Mouse (Mus musculus) stomach, postnatal 0 days (tissue): ENCODE results near the gene Palld. TPM values are rescaled to one million over a fixed set of nuclear protein-coding genes. Genes with fewer than 3 reads are reported as not detected.
A peak's percentile ranks its signal among the peaks of the same experiment; 100 is the strongest.

Experiments
- ATAC-seq: fragments of 200-750 bp; cut with Nextera tagmentation; 2 replicates; pipeline ENCODE4 v1.8.0; 2017; ENCODE audit not compliant: low FRiP score, low TSS enrichment
- DNase-seq: peaks from one replicate; pipeline ENCODE4 v3.0.0-alpha.2; 2016; ENCODE audit warnings: low spot score
- H3K27ac ChIP-seq: fragments of 300-500 bp; sonication (generic); replicated peaks from 2 replicates; pipeline ENCODE4 v1.5.1; 2014; ENCODE audit warnings: mild to moderate bottlenecking, control low read depth
- H3K27me3 ChIP-seq: fragments of 300-500 bp; sonication (generic); 2 replicates; pipeline ENCODE4 v1.6.1; 2014; ENCODE audit warnings: low read length; ENCODE audit not compliant: control insufficient read depth, insufficient read depth
- H3K36me3 ChIP-seq: fragments of 300-500 bp; sonication (generic); 2 replicates; pipeline ENCODE4 v1.6.1; 2014; ENCODE audit warnings: low read length, mixed read lengths; ENCODE audit not compliant: control insufficient read depth, insufficient read depth
- H3K4me1 ChIP-seq: fragments of 300-500 bp; sonication (generic); replicated peaks from 2 replicates; pipeline ENCODE4 v1.6.1; 2014; ENCODE audit warnings: antibody characterized with exemption; ENCODE audit not compliant: control insufficient read depth, insufficient read depth
- H3K4me2 ChIP-seq: fragments of 300-500 bp; sonication (generic); replicated peaks from 2 replicates; pipeline ENCODE4 v1.6.1; 2014; ENCODE audit warnings: low read depth, mild to moderate bottlenecking, control low read depth, moderate library complexity
- H3K4me3 ChIP-seq: fragments of 300-500 bp; sonication (generic); 2 replicates; pipeline ENCODE4 v1.5.1; 2014; ENCODE audit warnings: low read depth, low read length, control low read depth
- H3K9ac ChIP-seq: fragments of 300-500 bp; sonication (generic); 2 replicates; pipeline ENCODE4 v1.6.1; 2014; ENCODE audit warnings: mild to moderate bottlenecking, low read length, control low read depth, mixed read lengths
- H3K9me3 ChIP-seq: fragments of 300-500 bp; sonication (generic); 2 replicates; pipeline ENCODE4 v1.6.1; 2016; ENCODE audit warnings: low read length; ENCODE audit not compliant: control insufficient read depth
- CTCF ChIP-seq: IDR thresholded peaks from 2 replicates; pipeline ENCODE4 v1.5.1; 2016; ENCODE audit warnings: antibody characterized with exemption, low read depth, mild to moderate bottlenecking, moderate library complexity
- EP300 ChIP-seq: optimal IDR thresholded peaks from 2 replicates; pipeline ENCODE3; 2016; ENCODE audit warnings: antibody characterized with exemption
- WGBS: fragments of 180-500 bp; shearing (Covaris S2); extraction: QIAGEN DNeasy Blood & Tissue Kit; methylation state at CpG from one replicate; pipeline ENCODE4 v1.1.7; 2014; 5-methylcytosine and 5-hydroxymethylcytosine counted together
- polyA plus RNA-seq: library from polyadenylated mRNA; unstranded; fragments of >200 nt; fragmentation: Nextera tagmentation; extraction: Ambion mirVana; gene quantifications from 2 replicates; pipeline ENCODE4 v1.2.1, GENCODE M21; 2015

Palld gene
- polyA plus RNA-seq, 1 experiment from 2014 or later = 71.0 TPM

- Histone ChIP-seq H3K4me2 (no peak overlapping the region), H3K4me3 (no peak overlapping the region), H3K9me3 (no peaks in the 10 kb centered on the region), H3K27me3 (no peaks in the 10 kb centered on the region), H3K36me3 (no peaks in the 10 kb centered on the region), H3K9ac (no peak overlapping the region), H3K27ac (0 out of 2 replicates have a peak overlapping the region, but pooled peaks have one; percentile 61), H3K4me1 (0 out of 2 replicates have a peak, but pooled peaks cover 5% of the 10 kb centered on the region)
- WGBS = 63% methylated on average over 3 of the region's 3 CpGs
- no peak for TF ChIP-seq CTCF
- TF ChIP-seq EP300 = no peak
- ATAC-seq (no peak), DNase-seq (no peak)
Observed at GRCm38 (mm10) chr8:61643215-61643614, 259.3 kb downstream of the Palld start.

- ATAC-seq (peak; percentile 86), DNase-seq (peak; percentile 75)
- Histone ChIP-seq H3K4me1 (0 out of 2 replicates have a peak, but pooled peaks cover 5% of the 10 kb centered on the region), H3K4me3 (no peak overlapping the region), H3K27ac (peak overlapping the region; percentile 40; the same call in 1 of the 2 replicates), H3K4me2 (no peak overlapping the region), H3K9me3 (no peaks in the 10 kb centered on the region), H3K9ac (no peak overlapping the region), H3K36me3 (no peaks in the 10 kb centered on the region), H3K27me3 (no peaks in the 10 kb centered on the region)
- WGBS = 24% methylated on average over 4 of the region's 4 CpGs
- TF ChIP-seq EP300 (peak; percentile 80), CTCF (no peak)
Observed at GRCm38 (mm10) chr8:61642358-61642847, 260.1 kb downstream of the Palld start.

GRCm38 (mm10) chr8:61639596-61639995, 262.9 kb downstream of the Palld start:
- H3K4me2 ChIP-seq = no peak overlapping the region
- H3K27ac ChIP-seq = no peak overlapping the region
- no peaks in the 10 kb centered on the region for H3K9me3 ChIP-seq
- no peak overlapping the region for H3K4me3 ChIP-seq
- H3K36me3 ChIP-seq = no peaks in the 10 kb centered on the region
- no peaks in the 10 kb centered on the region for H3K27me3 ChIP-seq
- no peak for DNase-seq
- no peak for TF ChIP-seq EP300
- no peak for TF ChIP-seq CTCF
- no peak for ATAC-seq
- 0 out of 2 replicates have a peak, but pooled peaks cover 5% of the 10 kb centered on the region for H3K4me1 ChIP-seq
- no peak overlapping the region for H3K9ac ChIP-seq
- 78% methylated on average over 2 of the region's 2 CpGs for WGBS

- H3K4me3 ChIP-seq = no peak overlapping the region
- no peak overlapping the region for H3K4me2 ChIP-seq
- peak overlapping the region; percentile 77 for H3K27ac ChIP-seq
- H3K4me1 ChIP-seq = 0 out of 2 replicates have a peak, but pooled peaks cover 5% of the 10 kb centered on the region
- no peaks in the 10 kb centered on the region for H3K27me3 ChIP-seq
- TF ChIP-seq CTCF = no peak
- ATAC-seq = peak; percentile 31; the same call in 1 of the 2 replicates
- DNase-seq = no peak
- H3K36me3 ChIP-seq = no peaks in the 10 kb centered on the region
- H3K9me3 ChIP-seq = no peaks in the 10 kb centered on the region
- H3K9ac ChIP-seq = no peak overlapping the region
- 24% methylated on average over 3 of the region's 3 CpGs for WGBS
Observed at GRCm38 (mm10) chr8:61639008-61639407, 263.5 kb downstream of the Palld start.

- Histone ChIP-seq H3K4me3 (no peak overlapping the region), H3K9ac (no peak overlapping the region), H3K36me3 (no peaks in the 10 kb centered on the region), H3K27ac (no peak overlapping the region; the same call in 1 of the 2 replicates), H3K4me1 (0 out of 2 replicates have a peak, but pooled peaks cover 3% of the 10 kb centered on the region), H3K27me3 (no peaks in the 10 kb centered on the region), H3K4me2 (no peak overlapping the region), H3K9me3 (no peaks in the 10 kb centered on the region)
- ATAC-seq = no peak
- TF ChIP-seq CTCF (no peak), EP300 (no peak)
- no peak for DNase-seq
- WGBS = 77% methylated on average over 4 of the region's 4 CpGs
Observed at GRCm38 (mm10) chr8:61637736-61638135, 264.8 kb downstream of the Palld start.

GRCm38 (mm10) chr8:61634811-61635210, 267.7 kb downstream of the Palld start:
- no peak overlapping the region for H3K4me2 ChIP-seq
- DNase-seq (no peak), ATAC-seq (peak; percentile 36; the same call in 1 of the 2 replicates)
- 77% methylated on average over 1 of the region's 1 CpGs for WGBS
- H3K27me3 ChIP-seq = no peaks in the 10 kb centered on the region
- H3K27ac ChIP-seq = no peak overlapping the region
- no peaks in the 10 kb centered on the region for H3K36me3 ChIP-seq
- H3K9me3 ChIP-seq = no peaks in the 10 kb centered on the region
- H3K4me1 ChIP-seq = no peaks in the 10 kb centered on the region
- TF ChIP-seq EP300 (no peak), CTCF (no peak)
- H3K4me3 ChIP-seq = no peak overlapping the region
- H3K9ac ChIP-seq = no peak overlapping the region
